Mouse (Mus musculus) c-Kit-positive CD71-negative TER-119-negative erythroid progenitor cells, embryonic 14.5 days (primary cell): ENCODE measurements around the gene A630076J17Rik.

Experiments
- DNase-seq: peaks from one replicate; pipeline ENCODE4 v3.0.0-alpha.2; 2013; ENCODE audit warnings: low read depth

The A630076J17Rik gene

GRCm38 (mm10) chr3:107278479-107279269, 48.3 kb downstream of the A630076J17Rik start, which contains the start of gene Lamtor5:
TSS of gene Lamtor5 (plus strand) at chr3:107278858.
- DNase-seq = peak; percentile 77
